Mouse (Mus musculus): ENCODE results near the gene Tmem174.

- no peak for TF ChIP-seq GATA1 (IDR thresholded peaks at IDR 0.05; ENCODE audit: low read length)
- no peak for TF ChIP-seq TAL1 (IDR thresholded peaks at IDR 0.05; ENCODE audit: low read length)
These were observed 5.9 kb downstream of the Tmem174 start for GRCm38 (mm10) chr13:98631105-98631838.

Measured in erythroblast, embryonic 14.5 days (primary cell).